Mouse (Mus musculus) kidney, adult 11 months (tissue): Measurements from ENCODE around the gene 4933402D24Rik.
A peak's percentile ranks its signal among the peaks of the same experiment; 100 is the strongest.

Source experiments
- DNase-seq: peaks from one replicate; pipeline ENCODE4 v3.0.0; 2022

The 4933402D24Rik gene

DNA sequence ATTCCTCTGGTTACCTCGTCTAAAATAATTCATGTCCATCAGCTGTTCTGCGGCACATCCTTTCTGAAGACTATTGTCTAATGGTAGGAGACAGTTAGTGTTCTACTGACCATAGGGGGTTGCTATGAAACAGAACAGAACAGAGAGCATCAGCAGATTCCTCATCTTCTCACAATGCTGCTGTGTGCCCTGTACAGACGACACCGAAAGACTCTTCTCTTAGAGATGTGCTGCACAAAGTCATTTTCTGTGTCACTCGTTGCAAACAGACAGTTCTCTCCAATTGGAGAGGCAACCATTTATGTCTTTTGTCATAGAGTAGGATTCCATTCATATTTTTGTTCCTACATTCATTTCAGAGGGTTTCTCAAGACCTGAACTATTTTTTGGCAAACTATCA lies at the start of gene 4933402D24Rik:
4933402D24Rik (minus strand) TSS at position 101 of the 400 bp plus-strand sequence.
- no peak for DNase-seq

DNA sequence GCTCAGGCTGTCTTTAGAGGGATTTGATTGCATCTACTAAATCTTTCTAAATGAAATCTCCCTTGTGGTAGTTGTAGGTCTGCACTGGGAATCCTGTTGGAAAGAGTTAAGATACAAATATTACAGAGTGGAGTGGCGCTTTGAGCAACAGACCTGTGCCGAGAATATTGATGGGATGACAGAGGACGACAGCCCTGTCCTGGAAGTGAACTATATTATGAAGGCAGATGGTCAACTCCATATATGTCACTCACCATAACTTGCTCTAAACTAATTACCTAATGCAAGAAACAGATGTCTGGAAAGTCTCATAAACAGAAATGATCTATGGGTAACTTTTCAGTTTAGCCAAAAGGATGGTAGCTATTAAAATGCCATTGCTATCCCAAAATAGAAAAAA lies 39.5 kb upstream of the 4933402D24Rik start:
- DNase-seq = no peak

DNA sequence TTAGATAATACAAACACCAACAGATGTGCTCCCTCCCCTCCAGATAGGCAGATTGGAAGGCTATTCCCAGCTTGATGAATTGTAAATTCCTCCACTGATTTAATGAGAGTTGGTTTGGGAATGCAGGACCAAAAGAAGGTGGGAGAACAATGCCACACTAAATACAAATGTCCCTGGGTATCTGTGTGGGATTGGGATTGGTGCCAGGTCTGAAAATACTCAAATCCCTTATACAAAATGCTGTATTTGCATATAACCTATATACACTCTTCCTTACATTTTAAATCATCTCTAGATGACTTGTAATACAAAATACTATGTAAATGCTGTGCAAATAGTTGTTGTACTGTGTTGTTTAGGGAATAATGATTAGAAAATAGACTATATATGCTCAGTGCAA lies 36.0 kb upstream of the 4933402D24Rik start:
- DNase-seq = no peak

GRCm38 (mm10) chr1:63794326-63794725 lies 25.3 kb upstream of the 4933402D24Rik start:
- DNase-seq = no peak

- DNase-seq = no peak
Measured at GRCm38 (mm10) chr1:63776902-63777630, 8.0 kb upstream of the 4933402D24Rik start.

GRCm38 (mm10) chr1:63776396-63776795 lies 7.3 kb upstream of the 4933402D24Rik start:
- DNase-seq = no peak

GRCm38 (mm10) chr1:63770309-63770708 lies 1.2 kb upstream of the 4933402D24Rik start:
- no peak for DNase-seq

- DNase-seq = no peak
Measured at GRCm38 (mm10) chr1:63768112-63768511, 955 bp downstream of the 4933402D24Rik start.

- no peak for DNase-seq
Measured at GRCm38 (mm10) chr1:63764395-63764794, 4.7 kb downstream of the 4933402D24Rik start.

DNA sequence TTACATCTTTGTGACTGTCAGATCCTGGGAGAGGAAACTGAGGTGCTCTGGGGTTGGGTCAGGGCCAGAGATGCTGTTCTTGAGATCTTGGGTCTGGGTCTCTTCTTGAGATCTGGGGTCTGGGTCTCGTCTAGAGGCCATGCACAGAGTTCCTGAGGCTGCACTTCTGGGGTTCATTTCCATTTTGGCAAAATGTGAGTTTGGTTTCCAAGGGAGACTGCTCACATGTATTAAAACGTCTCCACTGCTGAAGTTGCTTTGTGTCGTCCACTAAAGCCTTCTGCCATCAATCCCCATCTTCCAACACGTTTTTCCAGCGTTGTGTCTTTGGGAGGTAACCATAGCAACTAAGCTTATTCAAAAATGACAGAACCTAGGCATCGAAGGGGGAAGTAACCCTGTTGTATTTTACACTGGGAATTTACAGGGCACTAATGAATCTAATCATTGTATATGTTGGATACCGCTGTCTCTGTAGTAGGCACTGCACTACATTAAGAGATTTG lies 5.1 kb downstream of the 4933402D24Rik start:
- no peak for DNase-seq

GRCm38 (mm10) chr1:63763212-63763694 lies 5.8 kb downstream of the 4933402D24Rik start:
- peak; percentile 6 for DNase-seq

DNA sequence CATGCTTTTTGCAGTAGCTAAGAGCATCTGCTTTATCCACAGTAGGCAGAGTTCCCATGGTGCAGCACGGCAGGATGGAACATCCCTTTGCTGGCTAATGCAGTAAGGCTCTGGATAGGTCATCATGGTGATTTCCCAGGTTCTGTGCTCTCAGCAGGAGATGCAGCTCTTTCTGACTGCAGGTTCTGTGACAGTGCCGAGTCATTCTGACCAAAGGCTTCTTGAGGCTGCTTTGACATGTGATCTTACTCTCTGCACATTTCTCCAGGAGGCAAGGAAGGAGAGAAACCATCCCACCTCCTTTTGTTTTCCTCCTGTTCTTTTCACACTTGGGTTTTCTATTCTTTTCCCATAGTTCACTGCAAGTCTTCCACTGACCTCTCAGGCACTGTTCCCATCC lies 13.1 kb downstream of the 4933402D24Rik start:
- DNase-seq = no peak

GRCm38 (mm10) chr1:63730240-63730771 lies 38.8 kb downstream of the 4933402D24Rik start, which contains the start of the genes Mdh1b and Fastkd2:
Mdh1b (minus strand) TSS chr1:63730318.
Fastkd2 (plus strand) TSS chr1:63730614.
- peak; percentile 89 for DNase-seq

GRCm38 (mm10) chr1:63729796-63730195 lies 39.3 kb downstream of the 4933402D24Rik start:
- DNase-seq = no peak

DNA sequence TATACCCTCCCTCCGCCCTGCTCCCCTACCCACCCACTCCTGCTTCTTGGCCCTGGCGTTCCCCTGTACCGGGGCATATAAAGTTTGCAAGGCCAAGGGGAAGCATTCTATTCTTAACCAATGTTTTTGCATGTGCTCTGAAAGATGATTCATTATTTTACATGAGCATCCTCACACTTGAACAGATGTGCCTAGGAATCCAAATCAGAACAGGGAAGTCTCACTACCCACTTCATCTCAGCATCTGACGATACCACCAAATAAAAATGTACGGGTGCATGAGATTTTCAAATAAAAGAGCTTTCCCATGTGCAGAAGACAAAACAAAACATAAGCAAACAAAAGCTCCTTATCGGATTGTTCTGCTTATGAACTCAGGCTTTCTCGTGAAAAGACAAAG lies 48.9 kb downstream of the 4933402D24Rik start:
- DNase-seq = no peak

DNA sequence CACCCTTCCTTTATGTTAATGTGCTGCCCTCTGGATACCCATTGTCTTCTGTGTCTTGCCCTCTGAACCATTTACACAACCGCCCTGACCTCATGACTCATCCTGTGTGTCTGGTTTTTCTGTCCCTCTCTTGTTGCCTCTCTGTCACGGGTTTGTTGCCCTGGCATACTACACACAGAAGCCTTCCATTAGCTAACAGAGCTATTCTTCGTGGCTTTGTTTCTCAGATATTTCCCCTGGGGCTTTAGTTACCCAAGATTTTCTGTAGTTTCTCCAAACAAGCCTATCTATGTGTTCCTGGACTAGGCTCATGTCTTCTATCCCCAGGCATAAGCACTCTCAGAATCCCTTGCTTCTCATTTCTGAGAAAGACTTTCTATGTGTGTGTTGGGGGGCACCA lies 60.2 kb downstream of the 4933402D24Rik start:
- DNase-seq = no peak

- no peak for DNase-seq
Measured at GRCm38 (mm10) chr1:63705733-63706132, 63.3 kb downstream of the 4933402D24Rik start.
